Mouse (Mus musculus): ENCODE results near the gene Npw. TPM values are rescaled to one million over a fixed set of nuclear protein-coding genes. Genes with fewer than 3 reads are reported as not detected.

Npw gene
- polyA plus RNA-seq, 1 experiment from 2014 or later = 0.88 TPM

GRCm38 (mm10) chr17:24644875-24645721 is 13.2 kb downstream of the Npw start:
- no peak overlapping the region for H3K4me3 ChIP-seq
- H3K27me3 ChIP-seq (ENCODE audit: low read depth, poor library complexity, severe bottlenecking) = peaks cover 14% of the 10 kb centered on the region; the same call in 1 of the 2 replicates
- peak overlapping the region; percentile 75 for H3K27ac ChIP-seq
- peaks cover 51% of the 10 kb centered on the region for H3K36me3 ChIP-seq
- H3K4me1 ChIP-seq = peaks cover 77% of the 10 kb centered on the region
- 89% methylated on average over 9 of the region's 9 CpGs for WGBS
- DNase-seq (ENCODE audit: low spot score) = no peak
- H3K9me3 ChIP-seq (replicated peaks) = no peaks in the 10 kb centered on the region

- Histone ChIP-seq H3K27me3 (ENCODE audit: low read depth, poor library complexity, severe bottlenecking) (peaks cover 14% of the 10 kb centered on the region; the same call in 1 of the 2 replicates), H3K9me3 (replicated peaks) (no peaks in the 10 kb centered on the region), H3K4me3 (0 out of 2 replicates have a peak overlapping the region, but pooled peaks have one; percentile 14), H3K36me3 (peaks cover 56% of the 10 kb centered on the region), H3K4me1 (peaks cover 77% of the 10 kb centered on the region), H3K27ac (peak overlapping the region; percentile 75)
- 54% methylated on average over 7 of the region's 7 CpGs for WGBS
- no peak for DNase-seq (ENCODE audit: low spot score)
Measured at GRCm38 (mm10) chr17:24644030-24644715, 14.1 kb downstream of the Npw start.

GRCm38 (mm10) chr17:24642791-24643343 is 15.4 kb downstream of the Npw start:
- Histone ChIP-seq H3K4me3 (no peak overlapping the region), H3K27ac (peak overlapping the region; percentile 25)
- 64% methylated on average over 6 of the region's 6 CpGs for WGBS

GRCm38 (mm10) chr17:24641944-24642343 is 16.3 kb downstream of the Npw start:
- Histone ChIP-seq H3K36me3 (peaks cover 69% of the 10 kb centered on the region), H3K9me3 (replicated peaks) (no peaks in the 10 kb centered on the region)
- 91% methylated on average over 14 of the region's 14 CpGs for WGBS

More at GRCm38 (mm10) chr17:24642791-24643343, 15.4 kb downstream of the Npw start:
- DNase-seq (ENCODE audit: low spot score) = no peak
- Histone ChIP-seq H3K4me1 (peaks cover 80% of the 10 kb centered on the region), H3K27me3 (ENCODE audit: low read depth, poor library complexity, severe bottlenecking) (peaks cover 4% of the 10 kb centered on the region; the same call in 1 of the 2 replicates), H3K36me3 (peaks cover 68% of the 10 kb centered on the region), H3K9me3 (replicated peaks) (no peaks in the 10 kb centered on the region)

GRCm38 (mm10) chr17:24640581-24640980 is 17.7 kb downstream of the Npw start:
- no peaks in the 10 kb centered on the region for H3K9me3 ChIP-seq (replicated peaks)
- peak overlapping the region; percentile 92 for H3K27ac ChIP-seq
- peaks cover 59% of the 10 kb centered on the region for H3K36me3 ChIP-seq
- H3K4me3 ChIP-seq = no peak overlapping the region
- 95% methylated on average over 15 of the region's 15 CpGs for WGBS
- peaks cover 78% of the 10 kb centered on the region for H3K4me1 ChIP-seq
- no peak for DNase-seq (ENCODE audit: low spot score)
- H3K27me3 ChIP-seq (ENCODE audit: low read depth, poor library complexity, severe bottlenecking) = no peaks in the 10 kb centered on the region

More at GRCm38 (mm10) chr17:24641944-24642343, 16.3 kb downstream of the Npw start:
- H3K27ac ChIP-seq = peak overlapping the region; percentile 25; the same call in 1 of the 2 replicates
- H3K4me3 ChIP-seq = peak overlapping the region; percentile 0; the same call in 1 of the 2 replicates
- H3K4me1 ChIP-seq = peaks cover 80% of the 10 kb centered on the region
- H3K27me3 ChIP-seq (ENCODE audit: low read depth, poor library complexity, severe bottlenecking) = no peaks in the 10 kb centered on the region
- DNase-seq (ENCODE audit: low spot score) = no peak

GRCm38 (mm10) chr17:24640119-24640518 is 18.1 kb downstream of the Npw start:
- 86% methylated on average over 7 of the region's 7 CpGs for WGBS
- H3K27me3 ChIP-seq (ENCODE audit: low read depth, poor library complexity, severe bottlenecking) = no peaks in the 10 kb centered on the region
- peaks cover 74% of the 10 kb centered on the region for H3K4me1 ChIP-seq
- no peak for DNase-seq (ENCODE audit: low spot score)
- no peaks in the 10 kb centered on the region for H3K9me3 ChIP-seq (replicated peaks)
- peaks cover 62% of the 10 kb centered on the region for H3K36me3 ChIP-seq
- H3K4me3 ChIP-seq = peak overlapping the region; percentile 33
- H3K27ac ChIP-seq = peak overlapping the region; percentile 92

- peaks cover 60% of the 10 kb centered on the region for H3K36me3 ChIP-seq
- H3K9me3 ChIP-seq (replicated peaks) = no peaks in the 10 kb centered on the region
- H3K27me3 ChIP-seq (ENCODE audit: low read depth, poor library complexity, severe bottlenecking) = no peaks in the 10 kb centered on the region
- peak overlapping the region; percentile 33 for H3K4me3 ChIP-seq
- H3K4me1 ChIP-seq = peaks cover 68% of the 10 kb centered on the region
- H3K27ac ChIP-seq = peak overlapping the region; percentile 92
- peak; percentile 74 for DNase-seq (ENCODE audit: low spot score)
- 14% methylated on average over 5 of the region's 5 CpGs for WGBS
Measured at GRCm38 (mm10) chr17:24639571-24639988, 18.7 kb downstream of the Npw start.

- WGBS = 69% methylated on average over 9 of the region's 9 CpGs
- H3K4me1 ChIP-seq = peaks cover 63% of the 10 kb centered on the region
- DNase-seq (ENCODE audit: low spot score) = no peak
- H3K27me3 ChIP-seq (ENCODE audit: low read depth, poor library complexity, severe bottlenecking) = no peaks in the 10 kb centered on the region
- peaks cover 56% of the 10 kb centered on the region for H3K36me3 ChIP-seq
- peak overlapping the region; percentile 92 for H3K27ac ChIP-seq
- peak overlapping the region; percentile 33 for H3K4me3 ChIP-seq
- no peaks in the 10 kb centered on the region for H3K9me3 ChIP-seq (replicated peaks)
Measured at GRCm38 (mm10) chr17:24638840-24639239, 19.4 kb downstream of the Npw start.

GRCm38 (mm10) chr17:24638214-24638613 is 20.0 kb downstream of the Npw start:
- no peaks in the 10 kb centered on the region for H3K27me3 ChIP-seq (ENCODE audit: low read depth, poor library complexity, severe bottlenecking)
- no peak overlapping the region for H3K4me3 ChIP-seq
- H3K9me3 ChIP-seq (replicated peaks) = no peaks in the 10 kb centered on the region
- DNase-seq (ENCODE audit: low spot score) = no peak
- H3K4me1 ChIP-seq = peaks cover 63% of the 10 kb centered on the region
- 86% methylated on average over 4 of the region's 4 CpGs for whole genome bisulfite sequencing
- H3K36me3 ChIP-seq = peaks cover 56% of the 10 kb centered on the region
- peak overlapping the region; percentile 92 for H3K27ac ChIP-seq

GRCm38 (mm10) chr17:24636781-24637481 is 21.3 kb downstream of the Npw start:
- Histone ChIP-seq H3K27me3 (ENCODE audit: low read depth, poor library complexity, severe bottlenecking) (no peaks in the 10 kb centered on the region), H3K4me1 (peaks cover 60% of the 10 kb centered on the region), H3K36me3 (peaks cover 45% of the 10 kb centered on the region), H3K27ac (peak overlapping the region; percentile 53; the same call in 1 of the 2 replicates), H3K4me3 (no peak overlapping the region), H3K9me3 (replicated peaks) (no peaks in the 10 kb centered on the region)
- DNase-seq (ENCODE audit: low spot score) = peak; percentile 25
- WGBS = 73% methylated on average over 5 of the region's 5 CpGs

- Histone ChIP-seq H3K4me3 (peak overlapping the region; percentile 13; the same call in 1 of the 2 replicates), H3K9me3 (replicated peaks) (no peaks in the 10 kb centered on the region), H3K27ac (no peak overlapping the region), H3K36me3 (peaks cover 38% of the 10 kb centered on the region), H3K27me3 (ENCODE audit: low read depth, poor library complexity, severe bottlenecking) (no peaks in the 10 kb centered on the region), H3K4me1 (peaks cover 64% of the 10 kb centered on the region)
- WGBS = 95% methylated on average over 5 of the region's 5 CpGs
- DNase-seq (ENCODE audit: low spot score) = no peak
Measured at GRCm38 (mm10) chr17:24635694-24636093, 22.6 kb downstream of the Npw start.

GRCm38 (mm10) chr17:24635024-24635423 is 23.2 kb downstream of the Npw start:
- H3K4me3 ChIP-seq = no peak overlapping the region
- peaks cover 58% of the 10 kb centered on the region for H3K4me1 ChIP-seq
- H3K9me3 ChIP-seq (replicated peaks) = no peaks in the 10 kb centered on the region
- H3K27ac ChIP-seq = no peak overlapping the region
- H3K27me3 ChIP-seq (ENCODE audit: low read depth, poor library complexity, severe bottlenecking) = no peaks in the 10 kb centered on the region
- DNase-seq (ENCODE audit: low spot score) = no peak
- WGBS = 94% methylated on average over 4 of the region's 4 CpGs
- H3K36me3 ChIP-seq = peaks cover 38% of the 10 kb centered on the region

All from limb, embryonic 10.5 days (tissue).